Mouse (Mus musculus) common myeloid progenitor, adult 5-6 weeks (primary cell): ENCODE measurements at regions not wholly inside any gene's neighbourhood (a gene's known extent, or its start where the extent isn't known, plus 50 kb on each side); places are given as distances from the start of the nearest gene placed in this dataset.

ENCODE experiments used
- ATAC-seq: replicated peaks from 2 replicates; pipeline ENCODE4 v1.8.0; 2016; ENCODE audit warnings: low read depth, mild to moderate bottlenecking, moderate TSS enrichment, inconsistent platforms; ENCODE audit not compliant: poor library complexity, severe bottlenecking

GRCm38 (mm10) chr5:9954652-9955051 lies 229.7 kb upstream of the Grm3 start:
- ATAC-seq: peak; percentile 60; the same call in 1 of the 2 replicates

DNA sequence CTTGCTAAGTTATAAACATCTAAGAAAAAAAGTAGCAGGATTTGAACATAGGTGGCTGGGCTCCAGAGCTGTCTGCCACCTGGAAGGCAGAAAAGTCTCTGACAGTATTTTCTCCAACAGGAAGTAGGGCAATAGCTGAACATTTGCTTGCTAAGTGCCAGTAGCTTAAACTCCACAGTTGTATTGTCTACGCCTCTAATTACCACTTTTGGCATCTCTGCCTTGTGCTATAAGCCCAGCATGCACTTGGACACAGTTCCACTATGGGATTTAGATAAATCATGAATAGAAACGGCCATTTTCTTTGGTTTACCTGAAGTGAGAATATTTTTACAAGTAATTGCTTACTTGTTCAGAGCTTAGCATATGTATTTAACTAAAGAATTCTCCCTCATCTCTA lies 213.8 kb upstream of the Grm3 start:
- ATAC-seq: no peak

DNA sequence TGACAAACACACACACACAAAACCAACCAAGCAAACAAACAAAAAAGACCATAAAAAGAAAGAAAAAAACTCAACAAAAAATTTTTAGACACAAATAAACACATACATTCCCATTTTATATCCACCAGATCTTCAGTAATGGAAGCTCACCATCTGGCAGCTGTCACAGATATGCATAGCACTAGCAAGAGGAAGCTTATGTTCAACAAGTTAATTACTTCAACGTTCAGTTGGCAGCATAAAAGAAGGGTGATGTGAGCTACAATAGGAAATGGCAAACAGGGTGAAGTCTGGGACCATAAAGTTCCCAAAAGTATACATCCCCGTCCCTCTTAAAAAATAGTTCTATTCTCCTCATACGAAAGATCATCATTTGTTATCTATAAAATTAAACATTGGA lies 188.0 kb upstream of the Grm3 start:
- no peak for ATAC-seq

- ATAC-seq: no peak
These were observed 186.8 kb upstream of the Grm3 start for GRCm38 (mm10) chr5:9911783-9912182.

DNA sequence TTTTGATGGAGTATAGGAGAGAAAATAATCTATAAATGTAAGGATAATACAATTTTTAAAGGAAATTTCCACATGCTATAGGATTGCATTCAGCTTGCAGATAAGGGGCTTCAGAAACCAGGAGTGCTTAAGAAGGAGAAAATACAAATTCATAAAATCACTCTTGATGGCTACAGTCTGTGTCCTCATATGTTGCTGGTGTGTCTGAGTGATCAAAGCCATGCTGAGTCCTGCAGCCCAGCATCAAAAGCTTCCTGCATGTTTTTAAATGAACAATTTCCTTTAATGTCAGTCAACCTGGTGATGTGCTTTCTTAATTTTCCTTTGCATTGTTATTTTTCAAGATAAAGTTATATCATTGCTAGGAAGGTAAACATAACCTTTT lies 186.1 kb upstream of the Grm3 start:
- ATAC-seq: no peak

- no peak for ATAC-seq
These were observed 185.6 kb upstream of the Grm3 start for GRCm38 (mm10) chr5:9910452-9911088.

DNA sequence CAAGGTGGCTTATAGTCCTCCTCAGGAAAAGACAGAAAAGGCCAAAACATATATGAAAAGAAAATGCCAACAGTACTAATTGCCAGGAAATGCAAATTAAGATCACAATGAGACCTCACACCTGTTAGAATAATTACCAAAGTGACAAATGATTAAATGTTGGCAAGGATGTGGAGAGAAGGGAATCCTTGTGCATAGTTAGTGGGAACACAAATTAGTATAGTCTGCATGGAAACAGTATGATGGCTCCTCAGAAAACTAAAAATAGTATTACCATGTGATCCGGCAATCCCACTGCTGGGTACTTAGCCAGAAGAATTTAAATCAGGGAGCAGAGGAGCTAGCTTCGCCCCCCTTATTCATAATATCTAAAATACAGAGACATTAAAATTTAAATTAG lies 170.3 kb upstream of the Grm3 start:
- ATAC-seq: no peak

DNA sequence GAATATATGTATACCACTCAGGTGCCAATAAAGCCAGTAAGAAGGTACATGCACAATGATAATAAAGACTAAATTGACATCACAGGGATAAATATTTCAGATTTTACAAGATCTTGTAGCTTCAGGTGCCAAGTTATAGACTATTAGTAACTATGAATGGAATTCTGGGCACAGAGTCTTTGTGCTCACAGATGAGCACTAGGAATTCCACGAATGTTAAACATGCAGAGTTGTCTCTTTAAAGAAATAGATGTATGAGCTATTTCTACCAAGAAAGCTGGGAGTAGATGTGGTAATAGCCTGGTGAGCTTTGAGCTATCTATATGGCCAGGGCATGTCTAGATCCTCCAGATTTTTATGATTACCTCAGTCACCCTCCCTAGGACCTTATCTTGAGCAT lies 153.1 kb upstream of the Grm3 start:
- ATAC-seq: no peak

- no peak for ATAC-seq
These were observed 144.1 kb upstream of the Grm3 start for GRCm38 (mm10) chr5:9869091-9869490.

DNA sequence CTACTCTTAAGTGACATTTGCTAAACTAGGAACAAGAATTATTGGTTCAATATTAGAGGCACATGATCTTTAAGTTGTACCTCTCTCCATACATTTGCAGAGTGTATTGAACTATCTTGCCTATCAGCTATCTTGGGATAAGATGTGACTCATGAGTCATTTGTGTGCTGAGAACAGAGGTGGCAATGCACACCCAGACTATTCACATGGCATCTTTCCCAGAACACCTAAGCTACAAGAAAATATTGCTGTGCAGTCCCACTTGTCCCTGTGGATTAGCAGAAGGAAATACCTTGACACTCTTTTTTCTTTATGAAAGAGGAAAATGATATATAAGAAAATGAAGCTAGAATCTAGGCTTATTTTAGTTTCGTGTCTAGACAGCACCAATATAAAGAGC lies 104.8 kb upstream of the Grm3 start:
- ATAC-seq: no peak

DNA sequence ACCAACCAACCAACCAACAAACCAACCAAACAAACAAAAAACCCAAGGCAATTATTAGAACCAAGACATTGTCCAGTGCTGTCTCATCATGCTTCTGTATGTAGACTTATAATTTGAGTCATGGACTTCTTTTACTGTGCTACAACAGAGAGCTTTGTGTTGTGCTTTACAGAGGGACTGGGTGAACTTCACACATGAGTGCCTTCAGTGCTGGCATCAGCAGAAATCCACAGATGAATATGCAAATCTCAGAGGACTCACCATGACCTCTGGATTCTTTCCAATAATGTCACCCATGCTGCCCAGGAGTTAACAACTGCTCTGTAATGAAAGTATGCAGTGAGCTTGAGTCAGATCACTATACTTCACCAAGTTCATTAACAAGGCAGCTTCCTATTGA lies 76.7 kb upstream of the Grm3 start:
- ATAC-seq: no peak

DNA sequence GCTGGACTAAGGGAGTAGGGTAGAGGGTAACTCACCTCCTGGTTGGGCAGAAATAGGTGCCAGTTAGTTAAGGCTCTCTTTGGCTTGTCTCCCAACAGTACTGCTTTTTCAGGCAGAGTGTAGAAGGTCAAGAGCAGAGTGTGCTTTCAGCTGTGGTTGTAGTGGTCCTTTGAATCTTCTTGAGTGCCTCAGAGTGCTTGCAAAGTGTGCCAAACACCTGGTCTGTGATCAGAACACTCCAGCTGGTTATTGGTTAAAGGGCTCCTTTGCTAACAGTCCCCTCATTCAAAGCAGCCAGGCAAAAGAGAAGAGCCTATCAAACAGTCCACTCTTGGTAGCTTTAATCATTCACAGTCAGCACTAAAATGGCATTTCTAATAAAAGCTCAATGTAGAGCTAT lies 56.1 kb upstream of the Grm3 start:
- no peak for ATAC-seq
